Mouse (Mus musculus) CD4-positive naive resting alpha-beta T cell, adult 76 days (primary cell): ENCODE measurements around the gene Cln6. TPM values are rescaled to one million over a fixed set of nuclear protein-coding genes. Genes with fewer than 3 reads are reported as not detected.

Experiments used
- total RNA-seq: library from RNA; stranded (reverse); gene quantifications from one replicate; pipeline ENCODE4 v1.2.4, GENCODE M21; 2023

The Cln6 gene
- 23.0 TPM for total RNA-seq

GRCm38 (mm10) chr9:62838506-62839171, at the start of gene Cln6:
Gene Cln6 (plus strand): TSS chr9:62838785.

DNA sequence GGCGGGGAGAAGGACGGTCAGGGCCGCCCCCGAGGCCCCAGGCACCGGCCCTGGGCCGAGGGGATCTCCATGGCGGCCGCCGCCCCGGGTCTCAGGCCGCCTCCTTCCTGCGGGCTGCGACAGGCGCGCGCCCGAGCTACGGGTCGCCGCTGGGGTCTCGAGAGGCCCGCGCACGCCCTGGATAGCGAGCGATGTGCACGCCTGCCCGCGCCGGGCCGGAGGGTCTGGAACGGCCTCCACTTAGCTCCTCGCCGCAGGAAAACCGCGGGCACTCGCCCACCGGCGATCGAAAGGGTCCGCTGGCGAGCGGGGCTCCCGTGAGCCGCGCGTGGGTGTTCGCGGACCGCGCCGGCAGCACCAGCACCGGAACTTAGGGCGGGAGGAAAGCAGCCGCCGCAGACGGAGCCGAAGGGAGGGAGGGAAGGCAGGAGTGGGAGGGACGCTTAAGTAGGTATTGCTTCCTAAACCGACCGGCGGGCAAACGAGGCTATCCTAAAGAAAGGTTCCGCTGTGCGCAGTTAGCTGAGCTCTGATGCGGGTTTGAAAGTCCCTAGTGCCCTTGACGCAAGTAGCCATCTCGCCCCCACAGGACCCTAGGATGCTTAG, 27.0 kb upstream of the Cln6 start, which contains the start of gene Fem1b:
TSS of gene Fem1b (minus strand) at position 419 of the 606 bp plus-strand sequence.

DNA sequence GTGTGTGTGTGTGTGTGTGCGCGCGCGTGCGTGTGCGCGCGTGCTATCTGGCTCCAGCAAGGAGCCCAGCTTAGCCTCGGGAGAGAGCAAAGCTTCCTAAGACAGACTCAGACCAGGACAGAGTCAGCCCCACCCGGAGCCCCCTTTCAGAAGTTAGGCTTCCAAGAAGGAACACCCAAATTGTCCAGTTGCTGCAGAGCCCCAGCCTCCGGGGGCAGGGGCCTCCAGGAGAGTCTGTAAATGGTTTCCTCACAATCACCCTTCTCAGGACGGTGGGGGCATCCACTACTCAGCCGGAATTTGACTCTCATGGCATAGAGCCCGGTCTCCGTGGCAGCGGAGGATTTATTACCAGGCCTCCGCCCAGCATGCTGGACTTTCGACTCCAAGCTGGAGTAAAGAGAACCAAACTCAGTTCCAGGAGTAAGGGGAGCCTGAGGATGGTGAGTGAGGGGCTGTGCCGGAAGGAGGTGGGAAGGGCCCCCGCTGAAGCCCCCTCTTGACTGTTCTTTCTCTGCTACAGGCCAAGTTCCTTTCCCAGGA, 19.2 kb downstream of the Cln6 start, which contains the start of gene Calml4:
TSS of gene Calml4 (plus strand) at position 362 of the 543 bp plus-strand sequence.

Other genes with a start within 250 kb of the Cln6 start
- gene Itga11, start 161.0 kb upstream of the Cln6 start, total RNA-seq: not detected
- gene Fem1b, start 26.9 kb upstream of the Cln6 start, total RNA-seq: 18.0 TPM
- gene Calml4, start 19.3 kb downstream of the Cln6 start, total RNA-seq: not detected
- gene Pias1, start 149.1 kb downstream of the Cln6 start, total RNA-seq: 122 TPM